Mouse (Mus musculus): ENCODE measurements around the gene Plcl1.

- TF ChIP-seq CTCF (IDR thresholded peaks at IDR 0.05; ENCODE audit: borderline replicate concordance, insufficient read depth, low read depth, low read length) (no peak), POLR2A (IDR thresholded peaks at IDR 0.05; ENCODE audit: borderline replicate concordance, insufficient read depth, low read length) (no peak)
Measured at GRCm38 (mm10) chr1:55668622-55669237, 263.0 kb downstream of the Plcl1 start.

All from cerebellum, adult 2 months (tissue).